Mouse (Mus musculus) kidney, postnatal 25 days (tissue): ENCODE measurements around the gene Prr18.

ENCODE experiments used
- DNase-seq, 2 experiments: peaks; one replicate each; pipeline ENCODE4 v3.0.0; 2021; ENCODE audit warnings: mixed read lengths in 2 of 2

The Prr18 gene

GRCm38 (mm10) chr17:8390487-8390886 is 53.2 kb downstream of the Prr18 start:
- no peak for DNase-seq
